Mouse (Mus musculus) CH12.LX (cell line): ENCODE measurements around the gene Prkcq. TPM values are rescaled to one million over a fixed set of nuclear protein-coding genes. Genes with fewer than 3 reads are reported as not detected.

Experiments used
- DNase-seq: peaks from one replicate; pipeline ENCODE4 v3.0.0-alpha.2; 2013; ENCODE audit errors: extremely low read depth
- H3K27ac ChIP-seq: 2 replicates; pipeline ENCODE4 v1.5.1; 2012; ENCODE audit warnings: low read depth, mild to moderate bottlenecking, control low read depth, moderate library complexity; ENCODE audit not compliant: insufficient read depth
- H3K27me3 ChIP-seq: replicated peaks from 2 replicates; pipeline ENCODE3; 2012; ENCODE audit warnings: inconsistent platforms
- H3K36me3 ChIP-seq, 2 experiments: replicated peaks in 1 of 2; 2 replicates each; pipeline versions ENCODE3 to v1.6.1; 2012; ENCODE audit warnings: inconsistent platforms in 1 of 2, low read length in 1 of 2, mild to moderate bottlenecking in 1 of 2, mixed read lengths in 1 of 2, moderate library complexity in 1 of 2; ENCODE audit not compliant: control insufficient read depth in 1 of 2, insufficient read depth in 1 of 2
- H3K4me1 ChIP-seq, 2 experiments: 2 replicates each; pipeline ENCODE4 v1.6.1; 2012; ENCODE audit warnings: inconsistent platforms in 1 of 2, moderate library complexity in 1 of 2; ENCODE audit not compliant: insufficient read depth in 2 of 2, control insufficient read depth in 1 of 2
- H3K4me2 ChIP-seq: 2 replicates; pipeline ENCODE4 v1.6.1; 2012; ENCODE audit warnings: low read depth, mild to moderate bottlenecking, control low read depth; ENCODE audit not compliant: poor library complexity, insufficient read depth, severe bottlenecking
- H3K4me3 ChIP-seq, 3 experiments: fragments of 150-350 bp in 1 of 3; sonication (generic) in 1 of 3; replicated peaks in 1 of 3; 2 replicates each; pipeline versions ENCODE3 to v1.5.1; 2011 to 2012; ENCODE audit warnings: low read depth in 2 of 3, low read length in 2 of 3, mild to moderate bottlenecking in 2 of 3, moderate library complexity in 2 of 3, control low read depth in 1 of 3, improper control_type of control experiment in 1 of 3, inconsistent platforms in 1 of 3, mixed read lengths in 1 of 3; ENCODE audit not compliant: poor library complexity in 1 of 3
- H3K79me2 ChIP-seq: replicated peaks from 2 replicates; pipeline ENCODE4 v1.6.1; 2012; ENCODE audit warnings: mild to moderate bottlenecking, moderate library complexity; ENCODE audit not compliant: control insufficient read depth, poor library complexity, insufficient read depth, severe bottlenecking; ENCODE audit errors: extremely low read depth
- H3K9ac ChIP-seq: 2 replicates; pipeline ENCODE4 v1.6.1; 2012; ENCODE audit warnings: low read depth, mild to moderate bottlenecking, control low read depth, moderate library complexity; ENCODE audit not compliant: insufficient read depth
- H3K9me3 ChIP-seq: replicated peaks from 2 replicates; pipeline ENCODE3; 2012; ENCODE audit warnings: low read length, inconsistent platforms, mixed read lengths
- BHLHE40 ChIP-seq: IDR thresholded peaks from 2 replicates; pipeline ENCODE4 v1.6.1; 2011; ENCODE audit warnings: mild to moderate bottlenecking, low read depth, low read length, improper control_type of control experiment
- CHD2 ChIP-seq: IDR thresholded peaks from 2 replicates; pipeline ENCODE4 v1.6.1; 2011; ENCODE audit warnings: low read length, improper control_type of control experiment
- CTCF ChIP-seq, 2 experiments: IDR thresholded peaks in 1 of 2; conservative IDR thresholded peaks in 1 of 2; 2 replicates each; pipeline ENCODE4 v1.5.1; 2011 to 2012; ENCODE audit warnings: low read depth in 2 of 2, low read length in 2 of 2, improper control_type of control experiment in 1 of 2, inconsistent platforms in 1 of 2, mild to moderate bottlenecking in 1 of 2, moderate library complexity in 1 of 2
- E2F4 ChIP-seq: IDR thresholded peaks from 2 replicates; pipeline ENCODE4 v1.6.1; 2011; ENCODE audit warnings: low read depth, low read length, improper control_type of control experiment; ENCODE audit not compliant: insufficient replicate concordance
- ELF1 ChIP-seq: IDR thresholded peaks from 2 replicates; pipeline ENCODE4 v1.6.1; 2014; ENCODE audit warnings: low read depth, mild to moderate bottlenecking, inconsistent platforms, low read length, improper control_type of control experiment
- EP300 ChIP-seq: IDR thresholded peaks from 2 replicates; pipeline ENCODE4 v1.6.1; 2011; ENCODE audit warnings: low read length, improper control_type of control experiment
- GABPA ChIP-seq: IDR thresholded peaks from 2 replicates; pipeline ENCODE4 v1.6.1; 2012; ENCODE audit warnings: low read depth, low read length, improper control_type of control experiment, inconsistent platforms; ENCODE audit not compliant: insufficient replicate concordance
- IRF4 ChIP-seq: IDR thresholded peaks from 2 replicates; pipeline ENCODE4 v1.6.1; 2014; ENCODE audit warnings: low read depth, mild to moderate bottlenecking, inconsistent platforms, low read length, improper control_type of control experiment
- KAT2A ChIP-seq: IDR thresholded peaks from 2 replicates; pipeline ENCODE4 v1.6.1; 2012; ENCODE audit warnings: low read length, improper control_type of control experiment, inconsistent platforms; ENCODE audit not compliant: insufficient replicate concordance
- MAZ ChIP-seq: IDR thresholded peaks from 2 replicates; pipeline ENCODE4 v1.6.1; 2012; ENCODE audit warnings: low read depth, mild to moderate bottlenecking, inconsistent platforms, low read length, improper control_type of control experiment, moderate library complexity
- MEF2A ChIP-seq: IDR thresholded peaks from 2 replicates; pipeline ENCODE4 v1.6.1; 2014; ENCODE audit warnings: low read depth, mild to moderate bottlenecking, inconsistent platforms, low read length, improper control_type of control experiment, borderline replicate concordance
- MXI1 ChIP-seq: IDR thresholded peaks from 2 replicates; pipeline ENCODE4 v1.6.1; 2011; ENCODE audit warnings: mild to moderate bottlenecking, low read depth, low read length, improper control_type of control experiment
- NRF1 ChIP-seq: IDR thresholded peaks from 2 replicates; pipeline ENCODE4 v1.6.1; 2014; ENCODE audit warnings: low read depth, mild to moderate bottlenecking, inconsistent platforms, low read length, improper control_type of control experiment, moderate library complexity
- POLR2A ChIP-seq: IDR thresholded peaks from 2 replicates; pipeline ENCODE4 v1.6.1; 2011; ENCODE audit warnings: low read depth, mild to moderate bottlenecking, improper control_type of control experiment, low read length
- RAD21 ChIP-seq: IDR thresholded peaks from 2 replicates; pipeline ENCODE4 v1.6.1; 2011; ENCODE audit warnings: low read depth, mild to moderate bottlenecking, low read length, improper control_type of control experiment, moderate library complexity
- SMC3 ChIP-seq: IDR thresholded peaks from 2 replicates; pipeline ENCODE4 v1.6.1; 2011; ENCODE audit warnings: low read depth, low read length, improper control_type of control experiment
- TBP ChIP-seq: conservative IDR thresholded peaks from 2 replicates; pipeline ENCODE4 v1.6.1; 2011; ENCODE audit warnings: low read depth, low read length, improper control_type of control experiment
- TCF12 ChIP-seq: IDR thresholded peaks from 2 replicates; pipeline ENCODE4 v1.6.1; 2014; ENCODE audit warnings: low read depth, mild to moderate bottlenecking, inconsistent platforms, low read length, improper control_type of control experiment
- UBTF ChIP-seq: IDR thresholded peaks from 2 replicates; pipeline ENCODE4 v1.6.1; 2012; ENCODE audit warnings: low read depth, mild to moderate bottlenecking, inconsistent platforms, low read length, improper control_type of control experiment, moderate library complexity
- USF1 ChIP-seq: IDR thresholded peaks from 2 replicates; pipeline ENCODE4 v1.6.1; 2014; ENCODE audit warnings: low read depth, mild to moderate bottlenecking, inconsistent platforms, low read length, improper control_type of control experiment
- USF2 ChIP-seq: conservative IDR thresholded peaks from 2 replicates; pipeline ENCODE4 v1.6.1; 2011; ENCODE audit warnings: low read depth, low read length, improper control_type of control experiment
- ZKSCAN1 ChIP-seq: IDR thresholded peaks from 2 replicates; pipeline ENCODE4 v1.6.1; 2012; ENCODE audit warnings: low read depth, inconsistent platforms, low read length, improper control_type of control experiment, borderline replicate concordance
- ZMIZ1 ChIP-seq: IDR thresholded peaks from 2 replicates; pipeline ENCODE4 v1.6.1; 2012; ENCODE audit warnings: low read depth, mild to moderate bottlenecking, inconsistent platforms, low read length, improper control_type of control experiment
- dilution Hi-C: fragments of 300-500 bp; cut with MboI; formaldehyde crosslinking; loops from 2 replicates; pipeline ENCODE4 v1.14.3; 2020; ENCODE audit warnings: low sequenced_read_pairs; ENCODE audit not compliant: extremely low pct_unique_long_range_greater_than_20kb, extremely low pct_ligation_motif_present
- in situ Hi-C: fragments of 300-500 bp; cut with MboI; formaldehyde crosslinking; loops from 3 replicates; pipeline ENCODE4 v1.14.3; 2019; ENCODE audit warnings: low sequenced_read_pairs, low pct_ligation_motif_present, low pct_unique_long_range_greater_than_20kb, mixed read lengths
- polyA plus RNA-seq: library from polyadenylated mRNA; unstranded; fragments of >175 nt; gene quantifications from 2 replicates; pipeline ENCODE4 v1.2.1, GENCODE M21; 2012; ENCODE audit warnings: low read depth; ENCODE audit not compliant: insufficient read length
- total RNA-seq, 2 experiments: library from RNA; depleted of rRNA; stranded (reverse); fragments of 300-350 nt in 1 of 2; fragments of >200 nt in 1 of 2; gene quantifications; 2 replicates each; pipeline ENCODE4 v1.2.3; 2012 to 2014

The Prkcq gene
- total and polyA plus RNA-seq, 3 experiments = not detected

GRCm38 (mm10) chr2:11265455-11265854, 93.5 kb downstream of the Prkcq start:
- in situ Hi-C loops = no loop called here
- dilution Hi-C loops = no loop called here
- Histone ChIP-seq H3K4me1 (no peaks in the 10 kb centered on the region; a peak in 1 of 4 replicates), H3K4me2 (no peak overlapping the region), H3K9me3 (no peaks in the 10 kb centered on the region), H3K9ac (no peak overlapping the region), H3K27me3 (no peaks in the 10 kb centered on the region), H3K79me2 (no peaks in the 10 kb centered on the region), H3K27ac (no peak overlapping the region), H3K36me3 (no peaks in the 10 kb centered on the region), H3K4me3 (no peak overlapping the region)
- no peak for DNase-seq
- no peak for TF ChIP-seq UBTF
- no peak for TF ChIP-seq MAZ
- no peak for TF ChIP-seq TCF12
- TF ChIP-seq E2F4 = no peak
- no peak for TF ChIP-seq SMC3
- TF ChIP-seq BHLHE40 = no peak
- TF ChIP-seq TBP = no peak

- Histone ChIP-seq H3K36me3 (no peaks in the 10 kb centered on the region), H3K27ac (no peak overlapping the region), H3K79me2 (no peaks in the 10 kb centered on the region), H3K4me1 (no peaks in the 10 kb centered on the region; a peak in 1 of 4 replicates), H3K4me3 (no peak overlapping the region), H3K9ac (no peak overlapping the region), H3K27me3 (no peaks in the 10 kb centered on the region), H3K9me3 (no peaks in the 10 kb centered on the region), H3K4me2 (no peak overlapping the region)
- peak; percentile 26 for DNase-seq
- TF ChIP-seq ZMIZ1 (no peak), POLR2A (no peak), USF1 (no peak), CHD2 (no peak), SMC3 (peak; percentile 30; the same call in 1 of the 2 replicates), CTCF (conservative IDR thresholded peaks at IDR 0.05 in 1 of 2, IDR thresholded peaks at IDR 0.05 in 1 of 2; ENCODE audit: low read depth in 2 of 2, low read length in 2 of 2) (peak; percentile 52 to 63), MXI1 (no peak), RAD21 (peak; percentile 27), USF2 (no peak), GABPA (no peak), NRF1 (no peak), E2F4 (no peak)
- in situ Hi-C loops (no loop called here), dilution Hi-C loops (no loop called here)
Measured at GRCm38 (mm10) chr2:11266294-11266693, 94.4 kb downstream of the Prkcq start.

- in situ Hi-C loops = no loop called here
- H3K4me2 ChIP-seq = no peak overlapping the region
Measured at GRCm38 (mm10) chr2:11278965-11279364, 107.1 kb downstream of the Prkcq start.

More at GRCm38 (mm10) chr2:11278965-11279364, 107.1 kb downstream of the Prkcq start:
- no peak for DNase-seq
- no peak overlapping the region for H3K27ac ChIP-seq
- peaks cover 5 to 11% of the 10 kb centered on the region in 2 experiments; a peak in 2 of 4 replicates for H3K4me1 ChIP-seq
- no peaks in the 10 kb centered on the region for H3K9me3 ChIP-seq
- H3K9ac ChIP-seq = no peak overlapping the region
- no peaks in the 10 kb centered on the region for H3K79me2 ChIP-seq
- H3K27me3 ChIP-seq = no peaks in the 10 kb centered on the region
- H3K4me3 ChIP-seq = no peak overlapping the region
- no peaks in the 10 kb centered on the region for H3K36me3 ChIP-seq
- TF ChIP-seq GABPA (no peak), IRF4 (no peak), BHLHE40 (no peak), KAT2A (no peak), NRF1 (no peak), EP300 (no peak), MEF2A (no peak), CTCF (conservative IDR thresholded peaks at IDR 0.05 in 1 of 2, IDR thresholded peaks at IDR 0.05 in 1 of 2; ENCODE audit: low read depth in 2 of 2, low read length in 2 of 2) (no peak), ELF1 (no peak), ZKSCAN1 (no peak)
- TF ChIP-seq, all 38 proteins: peak for 0
- dilution Hi-C loops = no loop called here
